Mouse (Mus musculus) hindbrain, embryonic 11.5 days (tissue): ENCODE results near the gene Rimbp2. TPM values are rescaled to one million over a fixed set of nuclear protein-coding genes. Genes with fewer than 3 reads are reported as not detected.
A peak's percentile ranks its signal among the peaks of the same experiment; 100 is the strongest.

Experiments used
- ATAC-seq: fragments of 200-750 bp; cut with Nextera tagmentation; 2 replicates; pipeline ENCODE4 v1.8.0; 2017; ENCODE audit warnings: mild to moderate bottlenecking, moderate TSS enrichment, moderate library complexity; ENCODE audit not compliant: low FRiP score
- DNase-seq: peaks from one replicate; pipeline ENCODE4 v3.0.0-alpha.2; 2015; ENCODE audit warnings: low spot score
- H3K27ac ChIP-seq: fragments of 300-500 bp; sonication (generic); 2 replicates; pipeline ENCODE4 v1.5.1; 2014; ENCODE audit warnings: mild to moderate bottlenecking, low read depth, low read length
- H3K27me3 ChIP-seq: fragments of 300-500 bp; sonication (generic); 2 replicates; pipeline ENCODE4 v1.6.1; 2014; ENCODE audit warnings: mild to moderate bottlenecking, low read length, moderate library complexity, mixed read lengths; ENCODE audit not compliant: control insufficient read depth, insufficient read depth
- H3K36me3 ChIP-seq: fragments of 300-500 bp; sonication (generic); 2 replicates; pipeline ENCODE4 v1.6.1; 2014; ENCODE audit warnings: mild to moderate bottlenecking, low read length, moderate library complexity, mixed read lengths; ENCODE audit not compliant: control insufficient read depth, insufficient read depth
- H3K4me1 ChIP-seq: fragments of 300-500 bp; sonication (generic); replicated peaks from 2 replicates; pipeline ENCODE4 v1.6.1; 2014; ENCODE audit warnings: low read length, mixed read lengths; ENCODE audit not compliant: control insufficient read depth, insufficient read depth
- H3K4me2 ChIP-seq: fragments of 300-500 bp; sonication (generic); replicated peaks from 2 replicates; pipeline ENCODE4 v1.6.1; 2014; ENCODE audit warnings: mild to moderate bottlenecking, low read depth, low read length
- H3K4me3 ChIP-seq: fragments of 300-500 bp; sonication (generic); 2 replicates; pipeline ENCODE4 v1.5.1; 2014; ENCODE audit warnings: low read depth, low read length
- H3K9ac ChIP-seq: fragments of 300-500 bp; sonication (generic); 2 replicates; pipeline ENCODE4 v1.6.1; 2014; ENCODE audit warnings: low read depth, low read length
- H3K9me3 ChIP-seq: fragments of 300-500 bp; sonication (generic); 2 replicates; pipeline ENCODE4 v1.6.1; 2016; ENCODE audit warnings: low read length; ENCODE audit not compliant: control insufficient read depth
- WGBS: fragments of 180-500 bp; shearing (Covaris S2); extraction: QIAGEN DNeasy Blood & Tissue Kit; methylation state at CpG from one replicate; pipeline ENCODE4 v1.1.7; 2014; 5-methylcytosine and 5-hydroxymethylcytosine counted together
- polyA plus RNA-seq: library from polyadenylated mRNA; unstranded; fragments of >200 nt; fragmentation: Nextera tagmentation; extraction: Ambion mirVana; gene quantifications from 2 replicates; pipeline ENCODE4 v1.2.1, GENCODE M21; 2014

Rimbp2 gene
- polyA plus RNA-seq, 1 experiment from 2014 or later, result 1.4 TPM

DNA sequence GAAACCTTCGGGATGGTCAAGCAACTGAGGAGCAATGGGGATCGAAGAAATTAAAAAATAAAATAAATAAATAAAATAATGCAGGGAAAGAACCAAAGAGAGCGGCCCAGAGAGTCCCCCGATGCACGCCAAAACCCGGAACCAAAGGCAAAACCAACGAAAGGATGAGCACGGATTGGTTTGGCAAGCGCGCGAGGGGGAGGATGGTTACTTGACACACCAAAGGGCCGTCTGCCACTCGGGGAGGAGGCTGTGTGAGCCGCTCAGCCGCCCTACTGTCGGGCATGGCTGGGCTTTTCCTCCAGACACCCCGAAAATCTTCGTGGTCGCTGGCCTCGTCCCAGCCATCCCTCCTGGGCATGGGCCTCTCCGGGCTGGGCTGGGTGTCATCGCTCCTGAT, 171.7 kb downstream of the Rimbp2 start:
- Histone ChIP-seq H3K4me2 (no peak overlapping the region), H3K36me3 (no peaks in the 10 kb centered on the region)

DNA sequence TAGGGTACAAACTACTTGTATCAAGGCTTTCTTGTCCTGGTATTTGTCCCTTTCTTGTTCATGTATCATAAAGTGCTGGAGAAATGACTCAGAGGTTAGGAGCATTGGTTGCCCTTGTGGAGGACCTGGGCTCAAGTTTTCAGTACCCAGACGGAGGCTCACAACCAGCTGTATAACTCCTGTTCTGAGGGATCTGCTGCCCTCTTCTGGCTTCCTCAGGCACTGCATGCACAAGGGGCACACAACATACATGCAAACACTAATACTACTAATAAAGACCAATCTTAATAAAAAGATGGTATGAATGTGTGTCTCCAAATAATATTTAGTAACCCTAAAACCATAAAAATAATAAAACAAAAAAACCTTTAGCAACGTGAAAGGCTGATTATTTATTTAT, 176.9 kb downstream of the Rimbp2 start:
- Histone ChIP-seq H3K27me3 (no peaks in the 10 kb centered on the region), H3K4me3 (no peak overlapping the region), H3K9me3 (no peaks in the 10 kb centered on the region), H3K9ac (no peak overlapping the region), H3K4me2 (no peak overlapping the region), H3K36me3 (no peaks in the 10 kb centered on the region), H3K27ac (no peak overlapping the region), H3K4me1 (no peaks in the 10 kb centered on the region)
- ATAC-seq (no peak), DNase-seq (no peak)
- WGBS, result 75% methylated on average over 2 of the region's 2 CpGs

More for the DNA sequence above, 171.7 kb downstream of the Rimbp2 start:
- Histone ChIP-seq H3K27ac (no peak overlapping the region), H3K9ac (no peak overlapping the region), H3K27me3 (no peaks in the 10 kb centered on the region), H3K4me1 (peaks cover 6% of the 10 kb centered on the region; the same call in 1 of the 2 replicates), H3K4me3 (no peak overlapping the region), H3K9me3 (no peaks in the 10 kb centered on the region)
- ATAC-seq, result no peak
- DNase-seq, result no peak
- 74% methylated on average over 20 of the region's 22 CpGs for WGBS

DNA sequence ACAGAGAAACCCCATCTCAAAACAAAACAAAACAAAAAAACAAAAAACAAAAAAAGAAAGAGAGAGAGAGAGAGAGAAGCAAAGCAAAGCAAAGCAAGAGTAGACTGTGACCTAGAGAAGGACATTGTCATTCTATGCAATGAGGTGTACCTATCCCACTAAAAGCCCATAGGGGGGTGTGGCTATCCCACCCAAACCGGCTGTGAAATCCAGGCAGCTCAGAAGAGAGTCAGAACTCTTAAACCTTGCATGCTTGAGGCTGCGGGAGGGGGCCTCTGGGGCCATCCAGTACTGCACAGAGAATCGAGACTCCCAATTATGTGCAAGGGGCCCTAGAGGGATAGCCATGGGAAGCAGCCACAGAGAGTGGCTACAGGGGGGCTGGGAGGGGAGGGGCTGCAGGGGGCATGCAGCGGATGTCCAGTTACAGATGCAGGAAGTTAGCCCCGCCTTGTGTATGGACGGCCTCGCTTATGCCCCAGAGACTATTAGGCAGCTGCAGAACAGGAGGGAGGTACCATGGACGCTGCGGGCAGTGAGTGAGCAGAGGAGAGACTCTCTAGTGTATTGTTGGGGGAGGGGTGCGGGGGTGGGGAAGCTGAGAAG, 184.2 kb downstream of the Rimbp2 start:
- H3K9ac ChIP-seq, result no peak overlapping the region
- 0 out of 2 replicates have a peak, but pooled peaks cover 3% of the 10 kb centered on the region for H3K4me1 ChIP-seq
- WGBS, result 16% methylated on average over 10 of the region's 10 CpGs
- peak overlapping the region; percentile 23 for H3K4me2 ChIP-seq
- no peaks in the 10 kb centered on the region for H3K27me3 ChIP-seq
- H3K9me3 ChIP-seq, result no peaks in the 10 kb centered on the region
- 0 out of 2 replicates have a peak overlapping the region, but pooled peaks have one; percentile 6 for H3K27ac ChIP-seq
- no peaks in the 10 kb centered on the region for H3K36me3 ChIP-seq
- ATAC-seq (peak; percentile 84), DNase-seq (peak; percentile 52)
- no peak overlapping the region for H3K4me3 ChIP-seq

DNA sequence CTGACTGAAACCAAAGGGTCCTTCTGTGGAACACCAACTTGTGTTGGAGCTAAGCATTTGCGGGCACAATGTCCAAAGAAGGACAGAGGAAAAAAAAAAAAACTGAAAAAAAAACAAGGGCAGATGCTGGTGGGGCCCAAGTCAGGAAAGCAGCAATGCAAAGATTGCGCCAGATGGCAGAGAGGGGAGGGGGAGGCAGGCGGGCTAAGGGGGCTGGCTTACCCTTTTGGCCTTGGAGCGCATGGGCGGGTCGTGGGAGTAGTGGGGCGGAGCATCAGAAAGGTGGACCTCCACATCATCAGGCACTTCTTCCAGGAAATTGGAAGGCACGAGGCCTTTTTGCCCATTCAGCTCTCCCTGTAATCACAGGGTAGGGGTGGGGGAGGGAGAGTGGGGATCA, 192.2 kb downstream of the Rimbp2 start:
- no peak overlapping the region for H3K9ac ChIP-seq
- H3K27ac ChIP-seq, result no peak overlapping the region
- no peak overlapping the region for H3K4me3 ChIP-seq
- 60% methylated on average over 8 of the region's 8 CpGs for WGBS
- ATAC-seq (no peak), DNase-seq (peak; percentile 44)
- no peak overlapping the region for H3K4me2 ChIP-seq
- no peaks in the 10 kb centered on the region for H3K9me3 ChIP-seq
- H3K36me3 ChIP-seq, result no peaks in the 10 kb centered on the region
- H3K4me1 ChIP-seq, result no peaks in the 10 kb centered on the region
- no peaks in the 10 kb centered on the region for H3K27me3 ChIP-seq

DNA sequence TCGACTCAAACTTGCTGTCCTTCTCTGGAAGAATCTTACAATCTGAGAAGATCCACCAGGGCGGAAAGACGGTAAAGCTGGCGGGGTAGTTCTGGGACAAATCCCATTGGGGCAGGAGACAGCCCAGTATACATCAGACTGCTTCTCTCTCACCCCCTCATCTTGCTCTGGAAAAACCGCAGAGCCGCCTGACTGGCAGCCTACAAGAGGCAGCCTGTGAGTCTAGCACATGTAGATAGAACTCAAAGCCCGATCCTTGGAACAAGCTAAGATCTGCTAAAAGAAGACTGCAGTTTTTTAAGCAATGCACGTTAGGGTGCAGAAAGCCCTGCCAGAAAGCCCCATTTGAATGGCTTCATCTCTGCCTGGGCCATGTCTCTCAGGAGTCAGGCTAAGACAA, 207.0 kb downstream of the Rimbp2 start:
- ATAC-seq (no peak), DNase-seq (no peak)
- Histone ChIP-seq H3K9me3 (no peaks in the 10 kb centered on the region), H3K4me3 (no peak overlapping the region), H3K4me1 (no peaks in the 10 kb centered on the region), H3K27ac (no peak overlapping the region), H3K36me3 (no peaks in the 10 kb centered on the region), H3K4me2 (no peak overlapping the region), H3K27me3 (no peaks in the 10 kb centered on the region), H3K9ac (no peak overlapping the region)
- 89% methylated on average over 8 of the region's 8 CpGs for WGBS

DNA sequence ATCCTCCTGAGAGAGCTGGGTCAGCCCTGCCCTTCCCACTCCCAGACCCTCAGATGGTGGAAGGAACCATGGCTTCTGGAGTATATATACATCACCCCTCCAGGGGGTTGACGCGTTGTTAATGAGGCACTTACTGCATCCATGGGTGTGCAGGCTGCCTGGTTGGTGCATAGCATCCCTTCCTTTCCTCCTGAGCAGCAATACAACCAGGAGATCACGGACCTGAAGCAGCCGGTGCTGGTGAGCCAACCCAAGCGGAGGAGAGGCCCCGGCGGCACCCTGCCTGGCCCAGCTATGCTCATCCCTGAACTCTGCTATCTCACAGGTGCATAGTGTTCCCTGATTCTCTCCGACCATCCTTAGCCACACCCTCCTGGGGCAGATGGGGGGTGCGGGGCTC, 208.1 kb downstream of the Rimbp2 start:
- Histone ChIP-seq H3K36me3 (no peaks in the 10 kb centered on the region), H3K9me3 (no peaks in the 10 kb centered on the region), H3K4me2 (no peak overlapping the region), H3K9ac (no peak overlapping the region), H3K27me3 (no peaks in the 10 kb centered on the region), H3K4me1 (no peaks in the 10 kb centered on the region), H3K27ac (no peak overlapping the region), H3K4me3 (no peak overlapping the region)
- no peak for ATAC-seq
- 73% methylated on average over 9 of the region's 9 CpGs for WGBS
- DNase-seq, result no peak

- Histone ChIP-seq H3K27me3 (no peaks in the 10 kb centered on the region), H3K4me3 (no peak overlapping the region), H3K4me1 (no peaks in the 10 kb centered on the region), H3K36me3 (no peaks in the 10 kb centered on the region), H3K9me3 (no peaks in the 10 kb centered on the region), H3K9ac (no peak overlapping the region), H3K27ac (no peak overlapping the region), H3K4me2 (no peak overlapping the region)
- ATAC-seq, result no peak
- WGBS, result 82% methylated on average over 6 of the region's 6 CpGs
- no peak for DNase-seq
Measured at GRCm38 (mm10) chr5:128744351-128744750, 208.9 kb downstream of the Rimbp2 start.

DNA sequence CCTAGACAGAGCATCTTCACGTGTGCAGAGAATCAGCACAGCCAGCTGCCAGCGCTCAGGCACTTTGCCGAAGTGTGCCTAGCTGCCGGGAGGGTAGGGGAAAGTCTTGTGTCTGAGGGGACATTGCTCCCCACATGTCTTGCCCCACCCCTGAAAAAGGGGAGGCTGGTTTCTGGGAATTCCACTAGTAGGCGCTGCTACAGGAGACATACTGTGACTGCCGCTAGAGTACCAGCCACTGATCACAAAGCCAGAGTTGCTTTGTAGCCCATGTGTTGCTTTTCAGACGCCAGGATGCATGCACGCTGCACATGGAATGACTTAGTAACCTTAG, 213.5 kb downstream of the Rimbp2 start:
- no peaks in the 10 kb centered on the region for H3K36me3 ChIP-seq
- peak; percentile 39 for ATAC-seq

DNA sequence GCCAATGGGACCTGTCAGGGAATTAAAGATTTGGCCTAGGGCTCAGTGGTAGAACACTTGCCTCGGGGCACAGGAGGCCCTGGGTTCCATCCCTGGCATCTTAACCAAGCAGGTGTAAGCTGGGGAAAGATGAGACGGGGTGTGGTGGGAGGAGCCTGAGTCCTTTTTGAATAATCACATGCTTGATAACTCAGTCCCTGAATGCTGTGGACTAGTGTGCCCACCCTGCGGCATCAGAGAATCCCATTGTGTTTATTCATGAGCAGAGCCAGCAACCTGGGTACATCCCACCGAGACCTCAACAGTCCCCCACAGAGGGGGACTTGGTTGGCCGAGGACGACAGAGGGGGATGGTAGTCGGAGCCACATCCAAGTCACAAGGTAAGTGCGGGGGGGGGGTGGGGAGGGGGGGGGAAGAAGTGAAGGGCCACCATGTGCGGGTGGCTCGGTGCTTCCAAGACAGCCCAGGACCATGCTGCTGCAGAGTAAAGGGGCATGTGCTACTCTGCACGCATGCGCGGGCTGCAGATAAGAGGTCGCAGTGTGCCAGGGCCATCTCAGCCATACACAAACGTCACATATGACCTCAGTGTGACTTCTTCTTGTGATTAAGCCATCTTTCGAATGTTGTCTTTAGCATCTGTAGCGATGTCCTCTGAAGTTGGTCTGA, 214.0 kb downstream of the Rimbp2 start:
- H3K9ac ChIP-seq, result no peak overlapping the region
- peak; percentile 85 for ATAC-seq
- H3K9me3 ChIP-seq, result no peaks in the 10 kb centered on the region
- H3K27me3 ChIP-seq, result no peaks in the 10 kb centered on the region
- no peak overlapping the region for H3K4me3 ChIP-seq
- WGBS, result 29% methylated on average over 14 of the region's 17 CpGs
- H3K4me2 ChIP-seq, result no peak overlapping the region; the same call in none of the 2 replicates
- no peaks in the 10 kb centered on the region for H3K36me3 ChIP-seq
- no peaks in the 10 kb centered on the region for H3K4me1 ChIP-seq
- DNase-seq, result peak; percentile 46
- no peak overlapping the region for H3K27ac ChIP-seq

More for the DNA sequence above, 213.5 kb downstream of the Rimbp2 start:
- no peak overlapping the region for H3K4me3 ChIP-seq
- H3K9me3 ChIP-seq, result no peaks in the 10 kb centered on the region
- WGBS, result 23% methylated on average over 8 of the region's 8 CpGs
- H3K27me3 ChIP-seq, result no peaks in the 10 kb centered on the region
- no peak overlapping the region; the same call in 1 of the 2 replicates for H3K4me2 ChIP-seq
- no peak overlapping the region for H3K9ac ChIP-seq
- DNase-seq, result peak; percentile 40
- H3K4me1 ChIP-seq, result no peaks in the 10 kb centered on the region
- no peak overlapping the region for H3K27ac ChIP-seq
